Mouse (Mus musculus): ENCODE results near the gene Nfkbid. TPM values are rescaled to one million over a fixed set of nuclear protein-coding genes. Genes with fewer than 3 reads are reported as not detected.
"Not testable (repeated sequence)": the region's sequence is repeated elsewhere in the genome, so short reads cannot be mapped to it uniquely, and the experiment has no call there.

Nfkbid gene
- polyA plus RNA-seq, 1 experiment: 5.4 TPM

GRCm38 (mm10) chr7:30459484-30459883, 38.0 kb downstream of the Nfkbid start:
- DNase-seq (ENCODE audit: extremely low spot score in 1 of 2, low spot score in 1 of 2): no peak

GRCm38 (mm10) chr7:30463568-30463967, 42.0 kb downstream of the Nfkbid start:
- DNase-seq (ENCODE audit: extremely low spot score in 1 of 2, low spot score in 1 of 2): no peak

GRCm38 (mm10) chr7:30463996-30464395, 42.5 kb downstream of the Nfkbid start:
- no peak for DNase-seq (ENCODE audit: extremely low spot score in 1 of 2, low spot score in 1 of 2)

GRCm38 (mm10) chr7:30464816-30465300, 43.3 kb downstream of the Nfkbid start:
- DNase-seq (ENCODE audit: extremely low spot score in 1 of 2, low spot score in 1 of 2): no peak

- peak in 1 of 2 experiments; percentile 59 for DNase-seq (ENCODE audit: extremely low spot score in 1 of 2, low spot score in 1 of 2)
These were observed 50.9 kb downstream of the Nfkbid start for GRCm38 (mm10) chr7:30472411-30472810.

GRCm38 (mm10) chr7:30474999-30475398, 53.5 kb downstream of the Nfkbid start:
- DNase-seq (ENCODE audit: extremely low spot score in 1 of 2, low spot score in 1 of 2): no peak

- DNase-seq (ENCODE audit: extremely low spot score in 1 of 2, low spot score in 1 of 2): not testable (repeated sequence)
These were observed 54.6 kb downstream of the Nfkbid start for GRCm38 (mm10) chr7:30476136-30476535.

GRCm38 (mm10) chr7:30477415-30478381, 56.2 kb downstream of the Nfkbid start:
- DNase-seq (ENCODE audit: extremely low spot score in 1 of 2, low spot score in 1 of 2): peak; percentile 30 to 71

Other genes starting within 250 kb of the Nfkbid start
- gene Cox7a1, start 237.6 kb upstream of the Nfkbid start, polyA plus RNA-seq (2012; rRNA removed): 5.6 and 7.7 TPM in 2 replicates
- 236 and 319 TPM in 2 replicates for gene Capns1, start 222.9 kb upstream of the Nfkbid start, polyA plus RNA-seq (2012; rRNA removed)
- 157 and 161 TPM in 2 replicates for gene Polr2i, start 189.8 kb upstream of the Nfkbid start, polyA plus RNA-seq (2012; rRNA removed)
- 114 and 129 TPM in 2 replicates for gene Tbcb, start 189.5 kb upstream of the Nfkbid start, polyA plus RNA-seq (2012; rRNA removed)
- not detected in 2 replicates for gene Ovol3, start 186.0 kb upstream of the Nfkbid start, polyA plus RNA-seq (2012; rRNA removed)
- gene Thap8, start 141.6 kb upstream of the Nfkbid start, polyA plus RNA-seq (2012; rRNA removed): 0.15 and 0.22 TPM in 2 replicates
- gene Wdr62, start 141.3 kb upstream of the Nfkbid start, polyA plus RNA-seq (2012; rRNA removed): 3.9 and 5.6 TPM in 2 replicates
- gene Clip3, start 130.0 kb upstream of the Nfkbid start, polyA plus RNA-seq (2012; rRNA removed): 354 and 373 TPM in 2 replicates
- gene Alkbh6, start 113.0 kb upstream of the Nfkbid start, polyA plus RNA-seq (2012; rRNA removed): 132 TPM in 2 replicates
- gene Syne4, start 106.9 kb upstream of the Nfkbid start, polyA plus RNA-seq (2012; rRNA removed): 27.6 and 29.9 TPM in 2 replicates
- gene E130208F15Rik, start 100.0 kb upstream of the Nfkbid start, polyA plus RNA-seq (2012; rRNA removed): 0.34 and 0.66 TPM in 2 replicates
- gene Sdhaf1, start 97.8 kb upstream of the Nfkbid start, polyA plus RNA-seq (2012; rRNA removed): 16.9 and 19.2 TPM in 2 replicates
- gene Lrfn3, start 59.0 kb upstream of the Nfkbid start, polyA plus RNA-seq (2012; rRNA removed): 19.8 and 22.2 TPM in 2 replicates
- gene Tyrobp, start 8.0 kb upstream of the Nfkbid start, polyA plus RNA-seq (2012; rRNA removed): 73.2 and 80.4 TPM in 2 replicates
- gene Hcst, start 1.9 kb upstream of the Nfkbid start, polyA plus RNA-seq (2012; rRNA removed): 1.5 and 2.2 TPM in 2 replicates
- gene Aplp1, start 23.8 kb downstream of the Nfkbid start, polyA plus RNA-seq (2012; rRNA removed): 940 and 960 TPM in 2 replicates
- gene Kirrel2, start 36.0 kb downstream of the Nfkbid start, polyA plus RNA-seq (2012; rRNA removed): 3.7 and 7.1 TPM in 2 replicates
- 1.2 and 1.6 TPM in 2 replicates for gene Nphs1, start 36.6 kb downstream of the Nfkbid start, polyA plus RNA-seq (2012; rRNA removed)
- 0.18 and 0.19 TPM in 2 replicates for gene Prodh2, start 71.9 kb downstream of the Nfkbid start, polyA plus RNA-seq (2012; rRNA removed)
- 172 and 192 TPM in 2 replicates for gene Arhgap33, start 113.3 kb downstream of the Nfkbid start, polyA plus RNA-seq (2012; rRNA removed)
- 9.3 and 10.7 TPM in 2 replicates for gene Hspb6, start 130.4 kb downstream of the Nfkbid start, polyA plus RNA-seq (2012; rRNA removed)
- gene Proser3, start 130.6 kb downstream of the Nfkbid start, polyA plus RNA-seq (2012; rRNA removed): 7.3 and 8.3 TPM in 2 replicates
- gene Lin37, start 138.1 kb downstream of the Nfkbid start, polyA plus RNA-seq (2012; rRNA removed): 64.1 and 67.3 TPM in 2 replicates
- gene U2af1l4, start 141.6 kb downstream of the Nfkbid start, polyA plus RNA-seq (2012; rRNA removed): 125 and 131 TPM in 2 replicates
- 8.2 and 9.4 TPM in 2 replicates for gene Gm49396, start 141.6 kb downstream of the Nfkbid start, polyA plus RNA-seq (2012; rRNA removed)
- 114 and 133 TPM in 2 replicates for gene Psenen, start 141.9 kb downstream of the Nfkbid start, polyA plus RNA-seq (2012; rRNA removed)
- gene Igflr1, start 143.7 kb downstream of the Nfkbid start, polyA plus RNA-seq (2012; rRNA removed): 6.2 and 7.9 TPM in 2 replicates
- 42.2 and 45.9 TPM in 2 replicates for gene Kmt2b, start 167.0 kb downstream of the Nfkbid start, polyA plus RNA-seq (2012; rRNA removed)
- gene Zbtb32, start 177.2 kb downstream of the Nfkbid start, polyA plus RNA-seq (2012; rRNA removed): 0.04 TPM in 1 of 2 replicates, not detected in the other
- 1.7 and 2.3 TPM in 2 replicates for gene Upk1a, start 191.1 kb downstream of the Nfkbid start, polyA plus RNA-seq (2012; rRNA removed)
- 893 and 1,127 TPM in 2 replicates for gene Cox6b1, start 204.4 kb downstream of the Nfkbid start, polyA plus RNA-seq (2012; rRNA removed)
- gene Etv2, start 214.1 kb downstream of the Nfkbid start, polyA plus RNA-seq (2012; rRNA removed): not detected in 2 replicates
- gene Rbm42, start 228.6 kb downstream of the Nfkbid start, polyA plus RNA-seq (2012; rRNA removed): 59.7 and 66.4 TPM in 2 replicates
- 11.8 and 13.0 TPM in 2 replicates for gene Haus5, start 243.3 kb downstream of the Nfkbid start, polyA plus RNA-seq (2012; rRNA removed)
- gene Pmis2, start 249.9 kb downstream of the Nfkbid start, polyA plus RNA-seq (2012; rRNA removed): not detected in 2 replicates